ENCODE assay signal across 13 mouse cellular contexts in genomic region chr12:82284617-82285016, GRCm38 (mm10).
DNase-seq lines count a peak whose midpoint lies in the region; ATAC-seq and TF ChIP-seq lines count a peak whose summit lies in the region.
"Had no signal": no experiment of that assay in that cellular context is flagged by ENCODE, and none has a peak within 500 bp of the region (broad histone marks: within the 10 kb centered on the region; RNA-seq: fewer than 3 reads in every experiment).

No protein-coding gene starts in this region.

- no peaks in the 10 kb centered on the region for H3K36me3 ChIP-seq in heart, postnatal 0 days (replicated peaks; ENCODE audit: control insufficient read depth, insufficient read depth, low read length)
- H3K36me3 ChIP-seq in intestine, postnatal 0 days (ENCODE audit: control insufficient read depth, insufficient read depth) = peaks cover 4% of the 10 kb centered on the region; the same call in 1 of the 2 replicates
- H3K36me3 ChIP-seq in hindbrain, embryonic 11.5 days (ENCODE audit: control insufficient read depth, insufficient read depth, low read length) = no peaks in the 10 kb centered on the region
- H3K36me3 ChIP-seq: heart, embryonic 15.5 days had no signal

- no peak overlapping the region for H3K4me2 ChIP-seq in heart, postnatal 0 days (ENCODE audit: low read depth, low read length)
- no peak overlapping the region; the same call in 1 of the 2 replicates for H3K4me2 ChIP-seq in intestine, postnatal 0 days (replicated peaks; ENCODE audit: low read depth)
- no peak overlapping the region for H3K4me2 ChIP-seq in hindbrain, embryonic 11.5 days (replicated peaks; ENCODE audit: low read depth, low read length)
- H3K4me2 ChIP-seq: heart, embryonic 15.5 days had no signal

- 64% methylated on average over 5 of the region's 5 CpGs for WGBS in heart, postnatal 0 days
- WGBS in intestine, postnatal 0 days = 47% methylated on average over 5 of the region's 5 CpGs
- WGBS in hindbrain, embryonic 11.5 days = 87% methylated on average over 5 of the region's 5 CpGs

- no peaks in the 10 kb centered on the region for H3K27me3 ChIP-seq in heart, postnatal 0 days (ENCODE audit: control insufficient read depth, insufficient read depth, low read length)
- H3K27me3 ChIP-seq in intestine, postnatal 0 days (replicated peaks; ENCODE audit: control insufficient read depth, insufficient read depth, low read length) = no peaks in the 10 kb centered on the region
- H3K27me3 ChIP-seq in hindbrain, embryonic 11.5 days (ENCODE audit: control insufficient read depth, insufficient read depth, low read length) = no peaks in the 10 kb centered on the region
- H3K27me3 ChIP-seq: heart, embryonic 15.5 days had no signal

- no peaks in the 10 kb centered on the region for H3K9me3 ChIP-seq in heart, postnatal 0 days (replicated peaks; ENCODE audit: control insufficient read depth, low read length)
- no peaks in the 10 kb centered on the region for H3K9me3 ChIP-seq in intestine, postnatal 0 days (ENCODE audit: control insufficient read depth)
- H3K9me3 ChIP-seq in hindbrain, embryonic 11.5 days (ENCODE audit: control insufficient read depth, low read length) = no peaks in the 10 kb centered on the region
- H3K9me3 ChIP-seq: heart, embryonic 15.5 days had no signal

- ATAC-seq in heart, postnatal 0 days (ENCODE audit: insufficient read depth, low read depth) = no peak
- ATAC-seq in CD4-positive, CD25-positive, alpha-beta regulatory T cell, adult 4 months = peak; percentile 95
- peak; percentile 71 for ATAC-seq in intestine, postnatal 0 days
- no peak for ATAC-seq in hindbrain, embryonic 11.5 days (ENCODE audit: low FRiP score)

- DNase-seq in heart, postnatal 0 days (ENCODE audit: low spot score) = no peak
- DNase-seq in heart, adult 8-10 months (ENCODE audit: low spot score) = no peak
- DNase-seq in thymus, adult 18-20 months = peak; percentile 47 to 69
- no peak for DNase-seq in hindbrain, embryonic 11.5 days (ENCODE audit: low spot score)
- no peak for DNase-seq in ovary, adult 18-20 months (ENCODE audit: low spot score)
- DNase-seq in left cerebral cortex, adult 11 months (ENCODE audit: low spot score) = no peak
- DNase-seq: cerebellum, adult 11 months; right cerebral cortex, postnatal 4 days had no signal

- no peak for TF ChIP-seq CTCF in heart, postnatal 0 days (IDR thresholded peaks at IDR 0.05; ENCODE audit: low read depth)
- no peak for TF ChIP-seq CTCF in intestine, postnatal 0 days (IDR thresholded peaks at IDR 0.05; ENCODE audit: low read depth)

- peak overlapping the region; percentile 32; the same call in 1 of the 2 replicates for H3K27ac ChIP-seq in heart, postnatal 0 days (ENCODE audit: low read depth)
- H3K27ac ChIP-seq in intestine, postnatal 0 days (ENCODE audit: low read depth, low read length) = no peak overlapping the region; the same call in 1 of the 2 replicates
- no peak overlapping the region for H3K27ac ChIP-seq in hindbrain, embryonic 11.5 days (ENCODE audit: low read depth, low read length)
- H3K27ac ChIP-seq: heart, embryonic 15.5 days; kidney, postnatal 0 days; macrophage had no signal

- H3K4me1 ChIP-seq in heart, postnatal 0 days (ENCODE audit: control insufficient read depth, insufficient read depth) = peaks cover 13% of the 10 kb centered on the region
- H3K4me1 ChIP-seq in intestine, postnatal 0 days (replicated peaks; ENCODE audit: control insufficient read depth, insufficient read depth, low read length) = no peaks in the 10 kb centered on the region
- H3K4me1 ChIP-seq in hindbrain, embryonic 11.5 days (replicated peaks; ENCODE audit: control insufficient read depth, insufficient read depth, low read length) = no peaks in the 10 kb centered on the region

- no peak overlapping the region for H3K4me3 ChIP-seq in heart, postnatal 0 days (ENCODE audit: low read depth, low read length)
- no peak overlapping the region for H3K4me3 ChIP-seq in intestine, postnatal 0 days (ENCODE audit: low read depth, low read length)
- no peak overlapping the region for H3K4me3 ChIP-seq in hindbrain, embryonic 11.5 days (ENCODE audit: low read depth, low read length)
- H3K4me3 ChIP-seq: heart, embryonic 15.5 days had no signal

- no peak for TF ChIP-seq EP300 in heart, postnatal 0 days (IDR thresholded peaks at IDR 0.05; ENCODE audit: low read depth)

- no peak overlapping the region for H3K9ac ChIP-seq in heart, postnatal 0 days (replicated peaks; ENCODE audit: low read depth, low read length)
- no peak overlapping the region for H3K9ac ChIP-seq in intestine, postnatal 0 days (ENCODE audit: low read depth, low read length)
- H3K9ac ChIP-seq in hindbrain, embryonic 11.5 days (ENCODE audit: low read depth, low read length) = no peak overlapping the region
- H3K9ac ChIP-seq: heart, embryonic 15.5 days had no signal

Comparison
In these comparisons a context has a peak if more than half of its experiments do, and no peak if none do; other contexts are left out.
1. ATAC-seq: peak in CD4-positive, CD25-positive, alpha-beta regulatory T cell, adult 4 months (single experiment) and intestine, postnatal 0 days (single experiment); none in heart, postnatal 0 days (single experiment) and hindbrain, embryonic 11.5 days (single experiment).
2. DNase-seq: peak in thymus, adult 18-20 months (2 of 2); none in heart, postnatal 0 days (single experiment), heart, adult 8-10 months (single experiment), hindbrain, embryonic 11.5 days (single experiment), ovary, adult 18-20 months (single experiment) and left cerebral cortex, adult 11 months (single experiment).